Mouse (Mus musculus) T-helper 17 cell (primary cell): ENCODE data around the gene Rfk.

Source experiments
- in situ Hi-C, 2 experiments: fragments of 300-600 bp; cut with MboI, MseI; formaldehyde crosslinking; loops; 1 replicate in 1 of 2; 2 replicates in 1 of 2; pipeline ENCODE4 v1.15.1; 2025; ENCODE audit warnings: high pct_unique_total_duplicates in 2 of 2

Rfk gene

GRCm38 (mm10) chr19:17380549-17380948 lies 13.3 kb upstream of the Rfk start:
- in situ Hi-C loops = loop anchor here (10.0 to 25.0 kb wide), 4 partner anchors 116 to 1364 kb away; partner anchors contain the start of genes Trpm6 (in 1 of the 2) and Vps13a (in 1 of the 2)

GRCm38 (mm10) chr19:17382807-17383397 lies 10.9 kb upstream of the Rfk start:
- in situ Hi-C loops = loop anchor here (10.0 to 25.0 kb wide), 4 partner anchors 118 to 1362 kb away; partner anchors contain the start of genes Trpm6 (in 1 of the 2) and Vps13a (in 1 of the 2)

DNA sequence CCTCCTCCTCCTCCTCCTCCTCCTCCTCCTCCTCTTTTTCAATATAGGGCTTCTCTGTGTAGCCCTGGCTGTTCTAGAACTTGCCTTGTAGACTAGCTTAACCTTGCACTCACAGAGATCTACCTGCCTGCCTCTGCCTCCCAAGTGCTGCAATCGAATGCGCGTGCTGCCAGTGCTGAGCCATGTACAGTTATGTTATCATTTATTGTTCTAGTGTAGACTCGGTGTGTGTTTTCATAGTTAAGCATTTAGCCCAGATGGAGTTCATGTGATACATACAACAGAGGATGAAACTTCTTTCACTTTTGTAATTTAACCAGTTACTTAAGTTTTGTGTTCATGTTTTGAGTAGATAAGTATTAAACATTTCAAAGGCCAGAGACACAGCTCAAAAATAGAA lies 8.8 kb upstream of the Rfk start:
- in situ Hi-C loops = loop anchor here (5.0 to 25.0 kb wide), 5 partner anchors 120 to 1360 kb away; partner anchors contain the start of genes Trpm6 (in 1 of the 2) and Vps13a (in 1 of the 2)

- in situ Hi-C loops = loop anchor here (5.0 to 25.0 kb wide), 5 partner anchors 121 to 1359 kb away; partner anchors contain the start of genes Trpm6 (in 1 of the 2) and Vps13a (in 1 of the 2)
Observed at GRCm38 (mm10) chr19:17385426-17385825, 8.4 kb upstream of the Rfk start.

GRCm38 (mm10) chr19:17386424-17386823 lies 7.4 kb upstream of the Rfk start:
- in situ Hi-C loops = loop anchor here (5.0 to 25.0 kb wide), 5 partner anchors 122 to 1358 kb away; partner anchors contain the start of genes Trpm6 (in 1 of the 2) and Vps13a (in 1 of the 2)

DNA sequence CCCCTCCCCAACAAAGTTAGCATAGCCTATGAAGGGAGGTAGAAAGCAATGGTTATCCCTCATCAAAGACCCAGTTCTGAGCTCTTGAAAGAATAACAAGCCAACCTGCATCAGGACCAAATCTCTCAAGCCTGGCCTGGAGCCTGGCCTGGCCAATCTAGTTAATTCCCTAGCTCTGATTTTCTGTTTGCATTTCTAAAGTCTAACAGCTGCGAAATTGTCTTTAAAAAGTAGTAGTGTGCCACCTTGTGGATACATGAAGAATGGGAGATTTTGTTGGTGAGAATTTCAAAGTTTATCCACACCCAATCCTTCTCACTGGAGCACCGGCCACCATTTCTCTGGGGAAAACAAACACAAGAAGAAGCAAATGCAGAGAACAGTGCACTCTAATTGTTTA lies 5.4 kb upstream of the Rfk start:
- in situ Hi-C loops = loop anchor here (5.0 to 25.0 kb wide), 5 partner anchors 124 to 1356 kb away; partner anchors contain the start of genes Trpm6 (in 1 of the 2) and Vps13a (in 1 of the 2)

DNA sequence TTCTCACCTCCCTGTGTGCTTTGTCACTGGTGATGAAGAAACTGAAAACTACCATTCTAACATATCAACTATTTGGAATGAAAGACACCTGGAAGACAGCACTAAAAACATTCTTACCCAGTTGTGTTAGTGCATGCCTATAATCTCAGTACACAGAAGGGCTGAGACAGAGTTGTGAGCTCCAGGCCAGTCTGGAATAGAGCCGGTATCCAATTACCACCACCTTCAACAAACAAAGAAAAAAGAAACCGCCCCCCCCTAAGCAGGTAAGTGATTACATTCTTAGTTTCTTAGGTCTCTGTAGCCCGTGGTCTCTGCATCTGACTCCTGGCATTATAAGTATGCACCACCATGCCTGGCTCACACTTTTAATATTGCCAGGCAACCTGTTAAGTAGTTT lies 977 bp upstream of the Rfk start:
- in situ Hi-C loops = loop anchor here (10.0 to 25.0 kb wide), 2 partner anchors 281 to 618 kb away; no protein-coding TSS in a partner anchor

- in situ Hi-C loops = loop anchor here (5.0 to 25.0 kb wide), 3 partner anchors 285 to 1415 kb away; partner anchors contain the start of gene Cep78 (in 1 of the 2)
Observed at GRCm38 (mm10) chr19:17396802-17397201, 3.0 kb downstream of the Rfk start.

DNA sequence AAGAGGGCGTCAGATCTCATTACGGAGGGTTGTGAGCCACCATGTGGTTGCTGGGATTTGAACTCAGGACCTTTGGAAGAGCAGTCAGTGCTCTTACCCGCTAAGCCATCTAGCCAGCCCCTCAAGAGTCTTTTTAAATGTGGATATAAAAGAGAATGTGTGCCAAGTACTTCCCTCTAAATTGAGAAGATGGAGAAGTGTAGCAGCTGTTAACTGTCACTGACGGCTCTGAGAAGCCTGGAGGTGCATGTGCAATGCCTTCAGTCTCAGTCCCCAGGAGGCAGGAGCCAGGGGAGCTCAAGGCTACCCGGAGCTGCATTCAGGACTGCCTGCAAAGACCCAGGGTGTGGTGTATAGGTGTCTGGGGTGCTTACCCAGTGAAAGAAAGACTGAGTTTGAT lies 4.1 kb downstream of the Rfk start:
- in situ Hi-C loops = loop anchor here (5.0 to 25.0 kb wide), 3 partner anchors 286 to 1416 kb away; partner anchors contain the start of gene Cep78 (in 1 of the 2)

- in situ Hi-C loops = loop anchor here (5.0 to 25.0 kb wide), 5 partner anchors 288 to 1418 kb away; partner anchors contain the start of genes Cep78 (in 1 of the 2) and D030056L22Rik (in 1 of the 2)
Observed at GRCm38 (mm10) chr19:17399965-17400364, 6.1 kb downstream of the Rfk start.

DNA sequence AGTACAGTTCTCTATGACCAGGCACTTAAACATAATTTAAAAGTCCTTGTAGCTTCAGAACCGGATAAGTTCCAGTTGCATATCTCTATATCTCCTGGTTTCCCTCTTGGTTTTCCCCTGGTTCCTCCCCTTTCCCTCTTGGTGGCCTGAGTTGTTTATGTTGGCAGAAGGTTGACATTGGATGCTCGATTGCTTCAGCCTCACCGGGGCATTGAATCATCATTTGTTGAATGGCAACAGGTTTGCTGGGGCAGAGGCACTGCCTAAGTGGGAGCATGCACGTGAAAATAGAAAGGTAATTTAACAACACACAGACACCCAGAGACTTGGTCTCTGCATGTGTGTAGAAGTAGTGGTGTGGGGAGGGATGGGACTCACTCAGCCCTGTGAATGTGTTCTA lies 6.7 kb downstream of the Rfk start:
- in situ Hi-C loops = loop anchor here in 1 of 2 experiments (10.0 kb wide), 2 partner anchors 436 to 1314 kb away; partner anchors contain the start of gene D030056L22Rik

GRCm38 (mm10) chr19:17403175-17403574 lies 9.3 kb downstream of the Rfk start:
- in situ Hi-C loops = loop anchor here in 1 of 2 experiments (10.0 kb wide), 2 partner anchors 438 to 1312 kb away; partner anchors contain the start of gene D030056L22Rik

- in situ Hi-C loops = loop anchor here in 1 of 2 experiments (10.0 kb wide), 2 partner anchors 442 to 1308 kb away; partner anchors contain the start of gene D030056L22Rik
Observed at GRCm38 (mm10) chr19:17406823-17407222, 13.0 kb downstream of the Rfk start.

DNA sequence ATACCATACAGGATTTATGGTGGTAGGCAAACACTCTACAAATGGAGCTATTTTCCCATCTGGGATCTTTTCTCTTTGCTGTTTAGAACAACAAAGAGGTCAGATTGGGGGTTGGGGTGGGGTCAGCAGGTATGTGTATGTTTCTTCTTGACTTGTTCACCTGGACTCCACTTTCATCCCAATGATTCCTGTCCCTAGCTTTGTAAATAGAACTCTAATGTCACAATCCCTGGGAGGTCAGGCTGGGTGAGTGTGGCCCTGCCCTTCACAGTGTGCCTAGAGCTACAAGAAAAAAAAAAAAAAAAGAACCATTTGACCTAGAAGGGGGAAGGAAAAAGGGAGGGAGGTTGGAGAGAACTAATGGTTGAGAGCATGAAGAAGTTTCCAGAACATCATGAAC lies 14.7 kb downstream of the Rfk start:
- in situ Hi-C loops = loop anchor here in 1 of 2 experiments (10.0 kb wide), 2 partner anchors 444 to 1306 kb away; partner anchors contain the start of gene D030056L22Rik

- in situ Hi-C loops = loop anchor here in 1 of 2 experiments (10.0 kb wide), 2 partner anchors 445 to 1305 kb away; partner anchors contain the start of gene D030056L22Rik
Observed at GRCm38 (mm10) chr19:17409351-17409750, 15.5 kb downstream of the Rfk start.

GRCm38 (mm10) chr19:17410465-17411065 lies 16.7 kb downstream of the Rfk start:
- in situ Hi-C loops = loop anchor here in 1 of 2 experiments (10.0 kb wide), 1 partner anchor 826 kb away; no protein-coding TSS in a partner anchor

GRCm38 (mm10) chr19:17412915-17413459 lies 19.1 kb downstream of the Rfk start:
- in situ Hi-C loops = loop anchor here in 1 of 2 experiments (10.0 kb wide), 1 partner anchor 828 kb away; no protein-coding TSS in a partner anchor

- in situ Hi-C loops = loop anchor here in 1 of 2 experiments (10.0 kb wide), 1 partner anchor 833 kb away; no protein-coding TSS in a partner anchor
Observed at GRCm38 (mm10) chr19:17417855-17418254, 24.0 kb downstream of the Rfk start.

- in situ Hi-C loops = loop anchor here in 1 of 2 experiments (10.0 kb wide), 1 partner anchor 59 kb away; no protein-coding TSS in a partner anchor
Observed at GRCm38 (mm10) chr19:17423306-17423705, 29.5 kb downstream of the Rfk start.

DNA sequence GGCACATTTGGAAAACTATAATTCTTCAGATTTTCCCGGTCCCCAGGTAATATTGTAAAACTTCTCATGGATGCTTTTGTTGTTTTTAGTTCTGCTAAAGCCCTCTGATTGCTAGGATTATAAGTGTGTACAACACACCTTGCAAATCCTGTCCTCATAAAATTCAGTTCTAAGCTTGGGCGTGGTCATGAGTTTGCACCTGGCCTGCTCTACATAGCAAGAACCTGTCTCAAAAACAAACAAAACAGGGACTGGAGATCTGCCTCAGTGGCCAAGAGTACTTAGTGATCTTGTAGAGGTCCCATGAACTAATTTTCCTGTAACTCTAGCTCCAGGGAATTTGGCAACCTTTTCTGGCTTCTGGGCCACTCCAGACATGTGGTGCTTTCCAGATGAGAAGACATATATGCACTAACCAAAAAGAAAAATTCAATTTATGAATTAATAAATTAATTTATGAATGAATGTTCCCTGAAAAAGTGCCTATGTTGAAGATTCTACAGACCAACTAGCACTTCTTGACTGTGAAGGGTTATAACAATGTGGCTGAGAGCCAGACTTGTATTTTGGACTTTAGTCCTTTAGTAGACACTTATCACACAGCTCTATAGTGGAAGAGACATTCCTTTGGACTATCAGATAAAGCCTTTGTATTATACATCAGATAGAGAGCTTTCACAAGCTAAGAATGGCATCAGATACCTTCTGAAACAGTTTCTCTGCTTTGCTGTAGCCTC lies 34.1 kb downstream of the Rfk start:
- in situ Hi-C loops = loop anchor here in 1 of 2 experiments (10.0 kb wide), 1 partner anchor 63 kb away; no protein-coding TSS in a partner anchor
